Mouse (Mus musculus) T-cell, adult 2 months (primary cell): Measurements from ENCODE around the gene Sord.

Experiments used
- DNase-seq: peaks from one replicate; pipeline ENCODE4 v3.0.0; 2022; ENCODE audit warnings: low spot score

Sord gene

DNA sequence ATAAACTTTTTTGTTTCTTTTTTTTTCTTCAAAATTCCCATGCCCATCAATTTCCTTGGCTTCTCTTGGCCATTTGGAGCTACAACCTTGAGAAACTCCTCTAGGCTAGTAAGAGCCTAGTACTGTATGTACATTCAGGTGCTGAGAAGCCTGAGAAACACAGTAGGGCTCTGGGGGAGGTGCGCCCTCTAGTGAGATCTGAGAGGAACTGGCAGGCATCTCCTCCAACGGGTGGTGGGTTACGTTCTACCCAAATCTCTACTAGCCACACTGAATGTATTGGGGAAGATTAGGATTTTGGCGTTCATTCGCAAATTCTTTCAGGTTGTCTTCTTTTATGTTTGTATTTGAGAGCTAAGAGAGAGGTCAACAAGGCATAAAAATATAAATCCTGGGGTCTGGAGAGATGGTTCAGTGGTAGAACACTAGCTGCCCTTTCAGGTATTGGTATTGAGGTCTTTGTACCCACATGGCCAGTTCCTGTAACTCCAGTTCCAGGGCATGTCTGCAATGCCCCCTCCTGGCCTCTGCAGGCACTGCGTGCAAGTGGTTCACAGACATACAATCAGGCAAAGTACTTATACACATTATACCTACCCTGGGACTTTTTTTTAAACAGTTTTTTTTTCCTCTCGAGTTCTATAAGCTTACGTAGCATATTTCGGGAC lies 68.2 kb downstream of the Sord start:
- DNase-seq = peak; percentile 73

DNA sequence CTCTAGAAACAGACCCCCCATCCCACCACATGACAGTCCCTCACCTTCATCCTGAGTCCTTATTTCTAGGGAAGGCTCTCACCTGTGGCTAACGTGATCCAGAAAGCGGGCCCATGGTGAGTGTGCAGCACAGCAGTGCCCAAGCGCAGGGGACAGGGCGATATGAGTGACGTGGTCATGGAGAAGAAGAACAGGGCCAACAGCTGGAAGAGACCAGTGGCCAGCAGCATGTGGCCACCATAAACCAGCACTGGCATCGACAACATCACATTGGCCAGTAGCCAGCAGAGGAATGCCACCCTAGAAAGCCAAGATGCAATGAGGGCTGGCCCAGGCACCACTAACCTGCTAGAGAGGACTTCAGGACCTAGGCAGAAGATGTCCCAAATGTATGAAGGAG lies 70.0 kb downstream of the Sord start:
- no peak for DNase-seq

DNA sequence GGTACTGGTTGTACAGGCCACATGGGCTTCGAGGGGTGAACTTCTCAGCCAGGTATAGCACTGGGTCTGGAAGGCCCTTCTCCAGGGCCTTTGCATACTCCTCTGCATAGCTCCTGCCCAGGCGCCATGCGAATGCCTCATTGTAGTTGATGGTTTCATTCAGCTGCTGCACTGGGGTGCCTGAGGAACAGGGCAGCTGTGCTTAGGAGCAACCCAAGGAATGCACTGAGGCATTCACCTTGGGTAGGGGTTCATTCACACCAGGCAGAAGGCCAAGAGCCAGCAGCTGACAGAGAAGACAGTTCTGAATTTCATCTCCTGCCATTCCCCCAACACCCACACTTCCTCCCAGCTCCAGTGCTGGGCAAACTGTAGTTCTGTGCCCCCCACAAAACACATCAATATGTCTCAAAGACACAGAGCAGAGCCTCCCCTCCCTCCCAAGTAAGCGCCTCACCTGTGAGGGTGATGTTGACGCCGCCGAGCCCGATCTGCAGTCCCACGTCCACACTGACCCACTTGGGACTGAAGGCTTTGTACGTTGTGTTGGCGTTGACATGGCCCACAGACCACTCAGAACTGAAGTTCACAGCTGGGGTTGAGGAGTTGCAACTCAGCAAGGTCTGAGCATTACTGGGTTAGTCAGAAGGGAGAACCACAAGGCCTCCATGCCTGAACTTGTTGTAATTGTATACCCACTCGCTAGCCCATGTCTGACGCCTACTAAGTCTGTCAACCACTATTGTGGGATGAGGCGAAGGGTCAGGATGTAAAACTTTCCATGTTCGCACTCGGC lies 70.7 kb downstream of the Sord start:
- DNase-seq = no peak

DNA sequence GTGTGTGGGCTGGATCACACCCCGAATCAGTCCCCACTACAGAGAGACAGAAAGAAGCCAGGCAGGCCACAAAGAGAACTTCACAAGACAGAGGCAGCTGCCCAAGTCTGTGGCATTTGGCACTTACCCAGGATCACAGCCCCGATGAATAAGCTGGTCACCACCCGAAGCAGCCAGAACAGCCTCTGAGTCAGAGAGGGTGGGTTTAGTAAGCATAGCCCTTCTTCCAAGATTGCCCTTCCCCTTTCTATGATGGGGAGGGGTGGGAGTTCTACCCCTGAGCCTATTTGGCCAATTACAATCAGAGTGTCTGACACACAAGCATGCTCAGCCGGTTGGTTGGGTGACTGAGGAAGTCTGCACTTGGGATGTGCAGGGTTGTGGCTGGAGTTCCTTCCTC lies 71.6 kb downstream of the Sord start:
- no peak for DNase-seq

DNA sequence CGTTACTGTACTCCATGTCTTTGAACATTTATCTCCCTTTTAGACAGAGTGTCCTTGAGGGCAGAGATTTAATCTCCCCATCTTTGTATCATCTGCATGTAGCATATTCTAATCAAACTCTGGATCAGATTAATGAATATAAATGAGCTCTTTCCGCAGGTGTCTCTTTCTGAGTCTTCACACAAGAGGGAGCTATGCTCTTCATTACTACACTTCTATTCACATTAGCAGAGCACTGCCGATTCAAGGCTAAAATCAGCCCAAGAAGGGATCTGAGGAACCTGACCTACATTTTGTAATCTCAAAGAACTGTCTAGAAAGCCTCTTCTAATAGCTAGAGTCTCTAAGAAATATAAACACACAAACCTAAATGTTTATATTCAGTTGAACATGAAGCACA lies 75.1 kb downstream of the Sord start:
- no peak for DNase-seq

DNA sequence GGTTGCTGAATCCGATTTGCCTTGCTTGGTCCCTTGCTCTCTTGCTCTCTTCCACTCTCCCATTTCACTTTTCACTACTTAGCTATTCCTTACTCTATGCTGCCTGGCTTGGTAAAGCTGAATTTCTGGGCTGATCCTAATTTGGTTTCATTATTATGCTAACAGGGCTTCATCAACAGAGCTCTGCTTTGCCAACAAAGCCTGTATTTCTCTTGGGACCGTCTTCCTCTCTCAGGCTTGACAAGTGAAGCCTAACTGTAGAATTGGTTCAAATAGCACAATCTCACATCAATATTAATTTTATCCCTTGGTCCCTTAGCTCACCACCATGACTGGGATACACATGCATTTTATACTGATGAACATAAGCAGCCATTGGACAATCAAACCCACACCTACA lies 77.0 kb downstream of the Sord start:
- no peak for DNase-seq

DNA sequence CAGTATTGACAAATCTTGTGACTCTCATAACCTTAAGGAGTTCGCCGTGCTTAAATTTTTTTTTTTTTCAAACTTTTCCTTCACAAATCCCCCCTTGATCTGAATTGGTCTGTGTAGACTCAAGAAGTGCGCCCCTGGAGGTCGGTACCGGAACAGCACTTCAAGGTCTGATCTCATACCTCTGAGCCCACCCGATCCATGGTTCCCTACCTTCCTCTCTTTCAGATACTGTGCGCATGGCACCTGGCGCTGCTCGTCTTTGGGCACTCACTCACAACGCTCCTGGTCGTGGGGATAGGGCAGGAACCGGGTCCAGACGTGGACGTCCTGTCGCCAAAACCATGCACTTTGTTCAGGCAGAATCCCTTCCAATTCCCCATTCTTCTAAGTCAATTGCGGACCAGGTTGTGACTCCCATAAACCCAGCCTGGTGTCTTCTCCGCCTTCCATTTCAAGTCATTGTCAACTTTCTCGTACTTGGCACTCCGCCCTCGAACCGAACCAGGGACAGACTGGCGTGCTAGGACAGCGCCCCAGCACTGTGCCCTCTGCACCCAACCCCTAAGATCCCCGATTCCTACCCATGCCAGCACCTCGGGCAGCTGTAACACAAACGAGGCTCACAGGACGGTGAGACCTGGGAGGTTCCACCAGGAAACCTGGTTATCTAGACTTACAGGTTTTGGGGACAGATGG lies 78.3 kb downstream of the Sord start:
- peak; percentile 48 for DNase-seq

DNA sequence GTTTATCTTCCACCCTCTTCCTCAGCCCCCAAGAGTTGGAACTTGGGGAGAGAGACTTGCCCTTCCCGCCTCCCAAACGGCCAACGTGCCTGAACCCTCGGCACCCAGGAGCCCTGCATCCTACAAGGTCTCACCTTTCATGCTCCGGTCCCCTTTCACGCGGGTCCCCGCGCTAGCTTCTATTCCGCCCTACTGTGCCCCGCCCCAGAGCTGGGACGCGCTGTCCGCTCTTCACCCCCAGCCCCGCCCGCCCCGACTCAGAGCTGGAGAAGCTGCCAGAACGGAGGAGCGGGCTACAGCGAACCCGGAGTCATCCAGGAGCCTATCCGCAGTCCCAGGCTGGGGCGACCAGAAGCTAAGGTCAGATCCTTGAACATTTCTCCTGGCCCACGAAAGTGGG lies 79.0 kb downstream of the Sord start, which contains the start of gene Duoxa1:
Gene Duoxa1, minus strand, starts transcription at position 195 of the 400 bp plus-strand sequence.
- no peak for DNase-seq
